In the genomic region with DNA sequence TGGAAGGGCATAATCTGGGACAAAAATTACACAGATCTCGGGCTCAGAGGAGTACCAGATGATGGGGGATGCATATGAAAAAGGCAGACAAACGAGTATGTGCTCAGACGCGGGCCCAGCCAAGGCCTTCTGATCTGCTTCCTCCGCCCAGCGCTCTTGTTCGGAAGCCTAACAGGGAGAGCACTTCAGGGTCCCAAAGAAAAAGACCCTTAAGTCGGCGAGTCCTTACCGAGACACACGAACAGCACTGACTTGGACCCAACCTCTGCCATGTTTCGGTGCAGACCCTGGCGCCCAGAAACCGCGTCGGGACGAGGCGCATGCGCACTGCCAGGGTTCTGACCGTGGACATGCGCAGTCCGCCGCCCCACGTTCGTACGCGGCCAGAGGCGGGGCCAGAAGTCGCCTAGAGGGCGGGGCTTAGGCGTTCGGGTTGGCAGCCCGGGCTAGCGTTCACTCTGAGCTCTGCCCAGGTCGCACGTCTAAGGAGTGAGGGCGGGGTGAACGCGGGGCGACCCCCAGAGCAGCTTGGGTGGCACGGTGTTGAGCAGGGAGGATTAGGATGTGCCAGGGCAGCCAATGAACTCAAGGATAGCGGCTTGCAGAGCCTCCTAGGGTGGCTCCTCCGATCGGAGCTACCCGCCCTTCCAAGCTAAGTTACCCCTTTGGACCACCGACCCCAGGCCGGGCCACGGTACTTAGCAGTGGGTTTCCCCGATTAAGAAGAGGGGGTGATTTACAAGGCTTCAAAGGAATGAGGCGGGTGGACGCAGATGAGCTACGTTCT, we compare ENCODE assay signal across 8 mouse cellular contexts. TPM values are rescaled to one million over a fixed set of nuclear protein-coding genes. Genes with fewer than 3 reads are reported as not detected.
DNase-seq lines count a peak whose midpoint lies in the region; ATAC-seq and TF ChIP-seq lines count a peak whose summit lies in the region.

Acp1 (minus strand) TSS at position 329 of the 787 bp plus-strand sequence.
Sh3yl1 (plus strand) TSS at position 408 of the 787 bp plus-strand sequence.

- peaks cover 19% of the 10 kb centered on the region for H3K79me2 ChIP-seq in MEL (ENCODE audit: control insufficient read depth, insufficient read depth, low read length, poor library complexity)

- TF ChIP-seq POLR2A in MEL (IDR thresholded peaks at IDR 0.05; ENCODE audit: control insufficient read depth in 1 of 2, insufficient read depth in 1 of 2, low read depth in 1 of 2, low read length in 2 of 2, poor library complexity in 1 of 2), result peak; percentile 45 to 79; a peak in 3 of 4 replicates
- peak; percentile 77; the same call in 1 of the 2 replicates for TF ChIP-seq POLR2A in cerebellum, adult 2 months (IDR thresholded peaks at IDR 0.05; ENCODE audit: borderline replicate concordance, insufficient read depth, low read length)

- peak within 1 kb of the TSS; percentile 92 for H3K9ac ChIP-seq in MEL (ENCODE audit: control insufficient read depth, low read depth, low read length, poor library complexity, severe bottlenecking)
- H3K9ac ChIP-seq in lung, postnatal 0 days (replicated peaks; ENCODE audit: low read depth), result peak within 1 kb of the TSS; percentile 82

- peaks cover 0 to 13% of the 10 kb centered on the region in 2 experiments; a peak in 3 of 4 replicates for H3K4me1 ChIP-seq in MEL (ENCODE audit: control insufficient read depth in 1 of 2, insufficient read depth in 2 of 2, low read length in 2 of 2)
- peaks cover 2% of the 10 kb centered on the region for H3K4me1 ChIP-seq in cerebellum, adult 2 months (ENCODE audit: control insufficient read depth, insufficient read depth, low read length)
- H3K4me1 ChIP-seq in hindbrain, embryonic 10.5 days (replicated peaks), result peaks cover 25% of the 10 kb centered on the region
- H3K4me1 ChIP-seq in lung, postnatal 0 days (ENCODE audit: insufficient read depth, low read depth, low read length), result peaks cover 8% of the 10 kb centered on the region; the same call in 1 of the 2 replicates

- peak; percentile 98 for ATAC-seq in lung, postnatal 0 days

- no peak for TF ChIP-seq CTCF in MEL (IDR thresholded peaks at IDR 0.05 in 2 of 3, conservative IDR thresholded peaks at IDR 0.05 in 1 of 3; ENCODE audit: control insufficient read depth in 1 of 3, insufficient read depth in 1 of 3, low read depth in 2 of 3, low read length in 3 of 3, poor library complexity in 1 of 3, severe bottlenecking in 1 of 3)
- TF ChIP-seq CTCF in cerebellum, adult 2 months (IDR thresholded peaks at IDR 0.05; ENCODE audit: borderline replicate concordance, insufficient read depth, low read depth, low read length), result no peak
- no peak for TF ChIP-seq CTCF in lung, postnatal 0 days (IDR thresholded peaks at IDR 0.05)

- H3K27me3 ChIP-seq in MEL (ENCODE audit: control insufficient read depth in 1 of 2, insufficient read depth in 2 of 2, low read length in 2 of 2), result no peaks in the 10 kb centered on the region
- H3K27me3 ChIP-seq in cerebellum, adult 2 months (ENCODE audit: control insufficient read depth, insufficient read depth, low read length), result no peaks in the 10 kb centered on the region
- no peaks in the 10 kb centered on the region for H3K27me3 ChIP-seq in hindbrain, embryonic 10.5 days (ENCODE audit: insufficient read depth, poor library complexity, severe bottlenecking)
- H3K27me3 ChIP-seq in lung, postnatal 0 days (replicated peaks; ENCODE audit: insufficient read depth, low read length), result no peaks in the 10 kb centered on the region

- peak; percentile 92 for DNase-seq in MEL (ENCODE audit: low read depth, low spot score)
- peak; percentile 95 to 98 for DNase-seq in cerebellum, adult 2 months
- peak; percentile 91 for DNase-seq in forelimb bud, embryonic 11.5 days (ENCODE audit: low read depth, low spot score)
- peak; percentile 93 for DNase-seq in hindbrain, embryonic 10.5 days (ENCODE audit: low spot score)
- peak; percentile 92 for DNase-seq in layer of hippocampus, adult 9-11 months
- DNase-seq in lung, postnatal 0 days (ENCODE audit: low spot score), result peak; percentile 96
- peak; percentile 94 for DNase-seq in ovary, postnatal 14 days (ENCODE audit: low spot score)
- DNase-seq in thymus, postnatal 14 days, result peak; percentile 97

- H3K27ac ChIP-seq in MEL (ENCODE audit: control insufficient read depth, low read depth, low read length), result peak within 1 kb of the TSS; percentile 30; the same call in 1 of the 2 replicates
- H3K27ac ChIP-seq in cerebellum, adult 2 months (ENCODE audit: insufficient read depth, low read length), result peak within 1 kb of the TSS; percentile 49
- H3K27ac ChIP-seq in hindbrain, embryonic 10.5 days, result peak within 1 kb of the TSS; percentile 90
- peak within 1 kb of the TSS; percentile 62 for H3K27ac ChIP-seq in lung, postnatal 0 days (ENCODE audit: low read length)

- H3K36me3 ChIP-seq in MEL (ENCODE audit: control insufficient read depth in 1 of 2, insufficient read depth in 2 of 2, low read length in 2 of 2), result peaks cover 0 to 17% of the 10 kb centered on the region in 2 experiments; a peak in 3 of 4 replicates
- H3K36me3 ChIP-seq in hindbrain, embryonic 10.5 days, result no peaks in the 10 kb centered on the region
- no peaks in the 10 kb centered on the region for H3K36me3 ChIP-seq in lung, postnatal 0 days (ENCODE audit: insufficient read depth, low read length)

- TF ChIP-seq EP300 in MEL (IDR thresholded peaks at IDR 0.05; ENCODE audit: low read depth in 1 of 2, low read length in 2 of 2), result no peak
- TF ChIP-seq EP300 in lung, postnatal 0 days (IDR thresholded peaks at IDR 0.05), result no peak

- H3K4me3 ChIP-seq in MEL (ENCODE audit: control insufficient read depth in 1 of 2, insufficient read depth in 1 of 2, low read depth in 2 of 2, low read length in 2 of 2), result peak within 1 kb of the TSS; percentile 88 to 100
- H3K4me3 ChIP-seq in cerebellum, adult 2 months (replicated peaks; ENCODE audit: insufficient read depth, low read depth, low read length), result peak within 1 kb of the TSS; percentile 86
- peak within 1 kb of the TSS; percentile 81 for H3K4me3 ChIP-seq in hindbrain, embryonic 10.5 days
- peak within 1 kb of the TSS; percentile 66 for H3K4me3 ChIP-seq in lung, postnatal 0 days (ENCODE audit: low read depth, low read length)

- peak within 1 kb of the TSS; percentile 97 for H3K4me2 ChIP-seq in lung, postnatal 0 days (replicated peaks; ENCODE audit: low read depth, low read length)

- under 1% methylated on average over 52 of the region's 52 CpGs for WGBS in cerebellum, adult 2 months
- under 1% methylated on average over 52 of the region's 52 CpGs for WGBS in hindbrain, embryonic 10.5 days
- under 1% methylated on average over 52 of the region's 52 CpGs for WGBS in lung, postnatal 0 days

- no peak for TF ChIP-seq RAD21 in MEL (IDR thresholded peaks at IDR 0.05; ENCODE audit: low read depth, low read length)

- no peaks in the 10 kb centered on the region for H3K9me3 ChIP-seq in MEL (replicated peaks; ENCODE audit: insufficient read depth, low read length)
- H3K9me3 ChIP-seq in hindbrain, embryonic 10.5 days, result no peaks in the 10 kb centered on the region
- no peaks in the 10 kb centered on the region for H3K9me3 ChIP-seq in lung, postnatal 0 days (ENCODE audit: low read length)

TF ChIP-seq in MEL, 35 proteins besides CTCF, POLR2A, EP300 and RAD21:
- TF ChIP-seq HCFC1 (IDR thresholded peaks at IDR 0.05; ENCODE audit: low read depth, low read length) (peak; percentile 80), BHLHE40 (IDR thresholded peaks at IDR 0.05; ENCODE audit: borderline replicate concordance, low read depth, low read length) (no peak), NELFE (IDR thresholded peaks at IDR 0.05; ENCODE audit: low read depth, low read length) (peak; percentile 75), TCF12 (IDR thresholded peaks at IDR 0.05; ENCODE audit: low read depth, low read length) (no peak), TBP (IDR thresholded peaks at IDR 0.05; ENCODE audit: low read depth, low read length) (0 out of 2 replicates have a peak, but pooled peaks have one; percentile 53), MXI1 (IDR thresholded peaks at IDR 0.05; ENCODE audit: low read depth, low read length) (peak; percentile 60), NRF1 (IDR thresholded peaks at IDR 0.05; ENCODE audit: insufficient read depth, low read depth, low read length, poor library complexity, severe bottlenecking) (peak; percentile 88), CHD2 (IDR thresholded peaks at IDR 0.05; ENCODE audit: low read length) (no peak), TAL1 (IDR thresholded peaks at IDR 0.05; ENCODE audit: low read length) (no peak), SIN3A (IDR thresholded peaks at IDR 0.05; ENCODE audit: low read length) (peak; percentile 62; the same call in 1 of the 2 replicates), ZMIZ1 (IDR thresholded peaks at IDR 0.05; ENCODE audit: low read depth, low read length) (peak; percentile 66; the same call in 1 of the 2 replicates), POLR2AphosphoS2 (IDR thresholded peaks at IDR 0.05; ENCODE audit: low read length) (peak; percentile 59; the same call in 1 of the 2 replicates), SMC3 (IDR thresholded peaks at IDR 0.05; ENCODE audit: low read depth, low read length) (no peak)

RNA-seq across cellular contexts. Expression of gene Acp1, which starts in this region (rescaled TPM):
- total RNA-seq in MEL (2012; rRNA removed), result 59.2 and 60.7 TPM in 2 replicates
- polyA plus RNA-seq in MEL (2012; ENCODE audit: insufficient read depth in 1 of 2, insufficient read length in 2 of 2, low read depth in 1 of 2, low replicate concordance in 2 of 2, missing spikeins in 1 of 2), result 10 to 100 TPM in 1 of 2 experiments, not detected in 1; 93.9 TPM
- polyA plus RNA-seq in cerebellum, adult 2 months (2012; rRNA removed), result 25.2 and 27.4 TPM in 2 replicates
- 170 and 225 TPM in 2 replicates for polyA plus RNA-seq in hindbrain, embryonic 10.5 days (2016; fragmentation: Nextera tagmentation; extraction: Ambion mirVana)
- polyA plus RNA-seq in lung, postnatal 0 days (2015; fragmentation: Nextera tagmentation; extraction: Ambion mirVana), result 85.4 and 88.8 TPM in 2 replicates

RNA-seq across cellular contexts. Expression of gene Sh3yl1, which starts in this region (rescaled TPM):
- total RNA-seq in MEL (2012; rRNA removed), result 3.2 and 3.3 TPM in 2 replicates
- polyA plus RNA-seq in MEL (2012; ENCODE audit: insufficient read depth in 1 of 2, insufficient read length in 2 of 2, low read depth in 1 of 2, low replicate concordance in 2 of 2, missing spikeins in 1 of 2), result 1 to 10 TPM in 1 of 2 experiments, not detected in 1; 5.2 TPM
- 8.1 and 8.5 TPM in 2 replicates for polyA plus RNA-seq in cerebellum, adult 2 months (2012; rRNA removed)
- 18.5 and 21.1 TPM in 2 replicates for polyA plus RNA-seq in hindbrain, embryonic 10.5 days (2016; fragmentation: Nextera tagmentation; extraction: Ambion mirVana)
- 13.9 and 15.0 TPM in 2 replicates for polyA plus RNA-seq in lung, postnatal 0 days (2015; fragmentation: Nextera tagmentation; extraction: Ambion mirVana)

Comparison
In these comparisons a context has a peak if more than half of its experiments do, and no peak if none do; other contexts are left out.
1. Peak in every context shown above with its lines: DNase-seq, ATAC-seq, H3K4me3 ChIP-seq and H3K27ac ChIP-seq.
2. H3K27ac ChIP-seq: peak in every context shown above with its lines; median percentile 90 in hindbrain, embryonic 10.5 days; 62 in lung, postnatal 0 days; 49 in cerebellum, adult 2 months; 30 in MEL.